ENCODE assay signal across 32 mouse cellular contexts in the genomic region with DNA sequence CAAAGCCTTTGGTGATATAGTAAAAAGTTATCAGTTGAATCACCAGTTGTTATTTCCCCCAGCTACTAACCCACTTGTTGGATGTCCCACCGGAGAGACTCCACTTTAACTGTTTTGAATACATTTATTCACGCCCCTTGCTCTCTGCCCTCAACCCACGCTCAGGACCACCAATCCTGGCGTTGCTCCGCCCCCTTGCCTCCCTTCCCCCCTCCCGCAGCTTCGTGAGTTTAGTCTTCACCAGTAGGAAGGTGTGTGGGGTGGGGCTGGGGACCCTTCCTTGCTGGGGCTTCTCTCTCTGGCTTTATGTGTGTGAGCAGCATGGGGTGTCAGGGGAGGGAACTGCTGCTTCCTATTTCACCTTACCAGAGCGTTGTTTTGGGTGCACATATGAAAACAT. TPM values are rescaled to one million over a fixed set of nuclear protein-coding genes. Genes with fewer than 3 reads are reported as not detected.
DNase-seq lines count a peak whose midpoint lies in the region; ATAC-seq lines count a peak whose summit lies in the region.
"Had no signal": no experiment of that assay in that cellular context is flagged by ENCODE, and none has a peak within 500 bp of the region (broad histone marks: within the 10 kb centered on the region; RNA-seq: fewer than 3 reads in every experiment).

No protein-coding gene starts in this region.

- H3K4me3 ChIP-seq in heart, embryonic 10.5 days: peak overlapping the region; percentile 37
- H3K4me3 ChIP-seq in heart, embryonic 16.5 days (ENCODE audit: low read length): peak overlapping the region; percentile 22; the same call in 1 of the 2 replicates
- no peak overlapping the region for H3K4me3 ChIP-seq in embryonic facial prominence, embryonic 14.5 days (ENCODE audit: low read depth, low read length)
- H3K4me3 ChIP-seq: erythroblast, embryonic 14.5 days; forebrain, embryonic 12.5 days; hindbrain, embryonic 15.5 days; kidney, embryonic 15.5 days; left cerebral cortex, adult 2 months; midbrain, embryonic 15.5 days; neural tube, embryonic 12.5 days had no signal

- H3K27ac ChIP-seq in heart, embryonic 10.5 days: no peak overlapping the region
- H3K27ac ChIP-seq in heart, embryonic 16.5 days (ENCODE audit: low read length): no peak overlapping the region
- no peak overlapping the region for H3K27ac ChIP-seq in embryonic facial prominence, embryonic 14.5 days (replicated peaks; ENCODE audit: low read depth, low read length)
- H3K27ac ChIP-seq: forebrain, embryonic 12.5 days; hindbrain, embryonic 15.5 days; kidney, embryonic 15.5 days; left cerebral cortex, adult 2 months; macrophage; midbrain, embryonic 15.5 days; neural tube, embryonic 12.5 days had no signal

- no peak overlapping the region for H3K9ac ChIP-seq in heart, embryonic 16.5 days (ENCODE audit: low read length)
- no peak overlapping the region for H3K9ac ChIP-seq in embryonic facial prominence, embryonic 14.5 days (ENCODE audit: low read depth, low read length)
- H3K9ac ChIP-seq: forebrain, embryonic 12.5 days; hindbrain, embryonic 15.5 days; kidney, embryonic 15.5 days; liver, postnatal 0 days; midbrain, embryonic 15.5 days; neural tube, embryonic 12.5 days had no signal

- no peaks in the 10 kb centered on the region for H3K27me3 ChIP-seq in heart, embryonic 10.5 days (ENCODE audit: insufficient read depth, poor library complexity, severe bottlenecking)
- no peaks in the 10 kb centered on the region for H3K27me3 ChIP-seq in heart, embryonic 16.5 days (ENCODE audit: control insufficient read depth, insufficient read depth, low read length)
- H3K27me3 ChIP-seq in embryonic facial prominence, embryonic 14.5 days (replicated peaks; ENCODE audit: control insufficient read depth, insufficient read depth, low read length): no peaks in the 10 kb centered on the region
- H3K27me3 ChIP-seq: forebrain, embryonic 12.5 days; hindbrain, embryonic 15.5 days; kidney, embryonic 15.5 days; midbrain, embryonic 15.5 days; neural tube, embryonic 12.5 days; Patski had no signal

- WGBS in heart, embryonic 10.5 days: 25% methylated on average over 8 of the region's 8 CpGs
- 32% methylated on average over 8 of the region's 8 CpGs for WGBS in heart, embryonic 16.5 days
- WGBS in embryonic facial prominence, embryonic 14.5 days: 42% methylated on average over 8 of the region's 8 CpGs

- ATAC-seq in heart, embryonic 16.5 days (replicated peaks; ENCODE audit: extremely low read depth, insufficient read depth, low FRiP score): no peak
- ATAC-seq in embryonic facial prominence, embryonic 14.5 days (ENCODE audit: low read depth): no peak
- ATAC-seq: intestine, postnatal 0 days; liver, postnatal 0 days; lung, postnatal 0 days; midbrain, embryonic 15.5 days; Patski had no signal

- intact Hi-C loops in heart, postnatal 25 days (cut with DNase I): no loop called here

- H3K4me2 ChIP-seq in heart, embryonic 16.5 days (ENCODE audit: low read depth, low read length): peak overlapping the region; percentile 51
- H3K4me2 ChIP-seq in embryonic facial prominence, embryonic 14.5 days (ENCODE audit: low read depth, low read length): peak overlapping the region; percentile 29
- H3K4me2 ChIP-seq: forebrain, embryonic 12.5 days; hindbrain, embryonic 15.5 days; kidney, embryonic 15.5 days; liver, embryonic 11.5 days; midbrain, embryonic 15.5 days; neural tube, embryonic 12.5 days had no signal

- 0 out of 2 replicates have a peak, but pooled peaks cover 7% of the 10 kb centered on the region for H3K36me3 ChIP-seq in heart, embryonic 10.5 days
- H3K36me3 ChIP-seq in heart, embryonic 16.5 days (ENCODE audit: control insufficient read depth, insufficient read depth): 0 out of 2 replicates have a peak, but pooled peaks cover 2% of the 10 kb centered on the region
- no peaks in the 10 kb centered on the region for H3K36me3 ChIP-seq in embryonic facial prominence, embryonic 14.5 days (ENCODE audit: control insufficient read depth, insufficient read depth, low read length)
- H3K36me3 ChIP-seq: kidney, embryonic 15.5 days had no signal

- no peak for DNase-seq in heart, embryonic 10.5 days (ENCODE audit: low spot score)
- DNase-seq in heart, postnatal 25 days (ENCODE audit: low spot score): no peak
- no peak for DNase-seq in heart, adult 18-20 months
- DNase-seq in ES-CJ7 (ENCODE audit: low read depth, low spot score): peak; percentile 71
- DNase-seq in embryonic facial prominence, embryonic 14.5 days (ENCODE audit: low spot score): no peak
- no peak for DNase-seq in c-Kit-positive CD71-positive TER-119-positive erythroid progenitor cells, embryonic 14.5 days (ENCODE audit: low spot score)
- DNase-seq in layer of hippocampus, adult 18-20 months (ENCODE audit: low spot score in 2 of 2): no peak
- DNase-seq: adrenal gland, postnatal 10 days; cerebellum, adult 2 months; cerebellum, postnatal 25 days; gastrocnemius, postnatal 36 days; kidney, postnatal 36 days; left cerebral cortex, postnatal 4 days; liver, postnatal 0 days; retina, postnatal 1 day; right cerebral cortex, postnatal 25 days; spleen, adult 18-20 months; thymus, postnatal 25 days had no signal

- no peaks in the 10 kb centered on the region for H3K9me3 ChIP-seq in heart, embryonic 10.5 days
- H3K9me3 ChIP-seq in heart, embryonic 16.5 days (replicated peaks; ENCODE audit: control insufficient read depth, low read length): no peaks in the 10 kb centered on the region
- H3K9me3 ChIP-seq in embryonic facial prominence, embryonic 14.5 days (ENCODE audit: control insufficient read depth, low read length): no peaks in the 10 kb centered on the region
- H3K9me3 ChIP-seq: forebrain, embryonic 12.5 days; hindbrain, embryonic 15.5 days; kidney, embryonic 15.5 days; midbrain, embryonic 15.5 days; neural tube, embryonic 12.5 days had no signal

- 0 out of 2 replicates have a peak, but pooled peaks cover 4% of the 10 kb centered on the region for H3K4me1 ChIP-seq in heart, embryonic 10.5 days
- no peaks in the 10 kb centered on the region for H3K4me1 ChIP-seq in heart, embryonic 16.5 days (ENCODE audit: control insufficient read depth, insufficient read depth, low read length)
- H3K4me1 ChIP-seq in embryonic facial prominence, embryonic 14.5 days (ENCODE audit: control insufficient read depth, insufficient read depth, low read length): no peaks in the 10 kb centered on the region
- H3K4me1 ChIP-seq: forebrain, embryonic 12.5 days; hindbrain, embryonic 15.5 days; kidney, embryonic 15.5 days; neural tube, embryonic 12.5 days had no signal

RNA-seq across cellular contexts. Expression of a gene that starts 8.9 kb away (rescaled TPM):
- 5.6 and 6.8 TPM in 2 replicates for polyA plus RNA-seq in heart, embryonic 10.5 days (2016; fragmentation: Nextera tagmentation; extraction: Ambion mirVana)
- 1 to 10 TPM; 4.9 to 6.3 TPM for total RNA-seq in heart, postnatal 25 days (2021)
- polyA plus RNA-seq in heart, embryonic 16.5 days (2015; fragmentation: Nextera tagmentation; extraction: Ambion mirVana): 9.2 and 11.1 TPM in 2 replicates
- 1 to 10 TPM; 3.9 to 5.3 TPM for total RNA-seq in heart, adult 18-20 months (2021)
- polyA plus RNA-seq in embryonic facial prominence, embryonic 14.5 days (2014; fragmentation: Nextera tagmentation; extraction: Ambion mirVana): 11.3 and 11.8 TPM in 2 replicates
- total RNA-seq in layer of hippocampus, adult 18-20 months (2021): 10 to 100 TPM; 80.4 to 86.2 TPM
- total RNA-seq: hematopoietic stem cell, adult 5-6 weeks had no signal
- polyA plus RNA-seq: erythroblast, embryonic 14.5 days; macrophage had no signal

Comparison
In these comparisons a context has a peak if more than half of its experiments do, and no peak if none do; other contexts are left out.
1. RNA of a gene that starts 8.9 kb away (total RNA-seq): 80.4 to 86.2 TPM in layer of hippocampus, adult 18-20 months; 4.9 to 6.3 TPM in heart, postnatal 25 days and 3.9 to 5.3 TPM in heart, adult 18-20 months; every median in the first group is over 10 times any median in the second.